Comparison of ENCODE assay signal across 10 mouse cellular contexts in genomic region chr19:53831164-53831448, GRCm38 (mm10).
DNase-seq lines count a peak whose midpoint lies in the region; ATAC-seq and TF ChIP-seq lines count a peak whose summit lies in the region.
"Had no signal": no experiment of that assay in that cellular context is flagged by ENCODE, and none has a peak within 500 bp of the region (broad histone marks: within the 10 kb centered on the region; RNA-seq: fewer than 3 reads in every experiment).

No protein-coding gene starts in this region.

- H3K4me1 ChIP-seq in heart, adult 2 months (ENCODE audit: control insufficient read depth, insufficient read depth, low read length) = peaks cover 5% of the 10 kb centered on the region
- H3K4me1 ChIP-seq in kidney, embryonic 14.5 days (ENCODE audit: control insufficient read depth, insufficient read depth, low read length) = peaks cover 24% of the 10 kb centered on the region
- H3K4me1 ChIP-seq in embryonic facial prominence, embryonic 14.5 days (ENCODE audit: control insufficient read depth, insufficient read depth, low read length) = peaks cover 11% of the 10 kb centered on the region; the same call in 1 of the 2 replicates
- H3K4me1 ChIP-seq in neural tube, embryonic 15.5 days = peaks cover 21% of the 10 kb centered on the region

- TF ChIP-seq POLR2A in heart, adult 2 months (IDR thresholded peaks at IDR 0.05; ENCODE audit: insufficient read depth, low read depth, low read length) = no peak

- peak overlapping the region; percentile 65 for H3K27ac ChIP-seq in heart, adult 2 months
- peak overlapping the region; percentile 65; the same call in 1 of the 2 replicates for H3K27ac ChIP-seq in kidney, embryonic 14.5 days (ENCODE audit: low read depth, low read length)
- H3K27ac ChIP-seq in embryonic facial prominence, embryonic 14.5 days (replicated peaks; ENCODE audit: low read depth, low read length) = no peak overlapping the region
- peak overlapping the region; percentile 58 for H3K27ac ChIP-seq in neural tube, embryonic 15.5 days (replicated peaks)
- H3K27ac ChIP-seq: liver, embryonic 15.5 days had no signal

- no peak overlapping the region for H3K4me2 ChIP-seq in kidney, embryonic 14.5 days (replicated peaks; ENCODE audit: low read depth, low read length)
- H3K4me2 ChIP-seq in embryonic facial prominence, embryonic 14.5 days (ENCODE audit: low read depth, low read length) = no peak overlapping the region
- H3K4me2 ChIP-seq in neural tube, embryonic 15.5 days = peak overlapping the region; percentile 15; the same call in 1 of the 2 replicates

- H3K9me3 ChIP-seq in kidney, embryonic 14.5 days (ENCODE audit: control insufficient read depth, low read length) = no peaks in the 10 kb centered on the region
- no peaks in the 10 kb centered on the region for H3K9me3 ChIP-seq in embryonic facial prominence, embryonic 14.5 days (ENCODE audit: control insufficient read depth, low read length)
- H3K9me3 ChIP-seq in neural tube, embryonic 15.5 days (replicated peaks) = no peaks in the 10 kb centered on the region
- H3K9me3 ChIP-seq: liver, embryonic 15.5 days had no signal

- no peak overlapping the region for H3K4me3 ChIP-seq in heart, adult 2 months
- no peak overlapping the region for H3K4me3 ChIP-seq in kidney, embryonic 14.5 days (ENCODE audit: low read length)
- H3K4me3 ChIP-seq in embryonic facial prominence, embryonic 14.5 days (ENCODE audit: low read depth, low read length) = no peak overlapping the region
- no peak overlapping the region for H3K4me3 ChIP-seq in neural tube, embryonic 15.5 days (replicated peaks)
- H3K4me3 ChIP-seq: liver, embryonic 15.5 days had no signal

- H3K36me3 ChIP-seq in heart, adult 2 months (ENCODE audit: control insufficient read depth, insufficient read depth, low read length) = peaks cover 13% of the 10 kb centered on the region
- no peaks in the 10 kb centered on the region for H3K36me3 ChIP-seq in kidney, embryonic 14.5 days (ENCODE audit: control insufficient read depth, insufficient read depth, low read length)
- H3K36me3 ChIP-seq in embryonic facial prominence, embryonic 14.5 days (ENCODE audit: control insufficient read depth, insufficient read depth, low read length) = no peaks in the 10 kb centered on the region
- no peaks in the 10 kb centered on the region for H3K36me3 ChIP-seq in neural tube, embryonic 15.5 days
- H3K36me3 ChIP-seq: liver, embryonic 15.5 days had no signal

- H3K79me2 ChIP-seq in heart, adult 2 months (replicated peaks; ENCODE audit: control insufficient read depth, insufficient read depth, low read length) = no peaks in the 10 kb centered on the region

- H3K9ac ChIP-seq in heart, adult 2 months (ENCODE audit: low read depth, low read length) = 0 out of 2 replicates have a peak overlapping the region, but pooled peaks have one; percentile 15
- no peak overlapping the region for H3K9ac ChIP-seq in kidney, embryonic 14.5 days (ENCODE audit: low read depth, low read length)
- H3K9ac ChIP-seq in embryonic facial prominence, embryonic 14.5 days (ENCODE audit: low read depth, low read length) = no peak overlapping the region
- H3K9ac ChIP-seq in neural tube, embryonic 15.5 days (replicated peaks) = no peak overlapping the region
- H3K9ac ChIP-seq: liver, embryonic 15.5 days had no signal

- DNase-seq in heart, adult 2 months = peak in 1 of 2 experiments; percentile 17
- DNase-seq in heart, adult 9 months (ENCODE audit: low spot score in 2 of 2) = no peak
- DNase-seq in kidney, adult 8-10 months = no peak
- no peak for DNase-seq in embryonic facial prominence, embryonic 14.5 days (ENCODE audit: low spot score)
- no peak for DNase-seq in cerebellum, adult 11 months
- DNase-seq in left cerebral cortex, postnatal 4 days = no peak

- TF ChIP-seq CTCF in heart, adult 2 months (IDR thresholded peaks at IDR 0.05) = no peak

- no peaks in the 10 kb centered on the region for H3K27me3 ChIP-seq in heart, adult 2 months (ENCODE audit: control insufficient read depth, insufficient read depth, low read length)
- H3K27me3 ChIP-seq in kidney, embryonic 14.5 days (ENCODE audit: control insufficient read depth, insufficient read depth, low read length) = no peaks in the 10 kb centered on the region
- H3K27me3 ChIP-seq in embryonic facial prominence, embryonic 14.5 days (replicated peaks; ENCODE audit: control insufficient read depth, insufficient read depth, low read length) = no peaks in the 10 kb centered on the region
- no peaks in the 10 kb centered on the region for H3K27me3 ChIP-seq in neural tube, embryonic 15.5 days (replicated peaks)
- H3K27me3 ChIP-seq: liver, embryonic 15.5 days had no signal

- 34% methylated on average over 3 of the region's 3 CpGs for WGBS in heart, adult 2 months
- WGBS in kidney, embryonic 14.5 days = 17% methylated on average over 3 of the region's 3 CpGs
- 32% methylated on average over 3 of the region's 3 CpGs for WGBS in embryonic facial prominence, embryonic 14.5 days
- WGBS in neural tube, embryonic 15.5 days = 21% methylated on average over 3 of the region's 3 CpGs

- intact Hi-C loops in heart, adult 2 months (cut with DNase I) = loop anchor here (10.0 kb wide), 1 partner anchor 186 kb away; no protein-coding TSS in a partner anchor
- intact Hi-C loops in left cerebral cortex, postnatal 4 days (cut with DNase I) = no loop called here

- ATAC-seq in kidney, embryonic 14.5 days (ENCODE audit: low FRiP score, low TSS enrichment) = no peak
- ATAC-seq in embryonic facial prominence, embryonic 14.5 days (ENCODE audit: low read depth) = peak; percentile 32; the same call in 1 of the 2 replicates
- peak; percentile 62; the same call in 1 of the 2 replicates for ATAC-seq in neural tube, embryonic 15.5 days (ENCODE audit: low FRiP score)
- ATAC-seq: activated CD4-positive, CD25-positive, alpha-beta regulatory T cell, adult 4 months had no signal

- TF ChIP-seq EP300 in heart, adult 2 months (IDR thresholded peaks at IDR 0.05; ENCODE audit: insufficient read depth, low read depth, low read length) = peak; percentile 57; the same call in 1 of the 2 replicates
